Mouse (Mus musculus): Measurements from ENCODE around the gene Rasd1. TPM values are rescaled to one million over a fixed set of nuclear protein-coding genes. Genes with fewer than 3 reads are reported as not detected.

Gene Rasd1
- polyA plus RNA-seq, 1 experiment from 2014 or later = 1.3 TPM

DNA sequence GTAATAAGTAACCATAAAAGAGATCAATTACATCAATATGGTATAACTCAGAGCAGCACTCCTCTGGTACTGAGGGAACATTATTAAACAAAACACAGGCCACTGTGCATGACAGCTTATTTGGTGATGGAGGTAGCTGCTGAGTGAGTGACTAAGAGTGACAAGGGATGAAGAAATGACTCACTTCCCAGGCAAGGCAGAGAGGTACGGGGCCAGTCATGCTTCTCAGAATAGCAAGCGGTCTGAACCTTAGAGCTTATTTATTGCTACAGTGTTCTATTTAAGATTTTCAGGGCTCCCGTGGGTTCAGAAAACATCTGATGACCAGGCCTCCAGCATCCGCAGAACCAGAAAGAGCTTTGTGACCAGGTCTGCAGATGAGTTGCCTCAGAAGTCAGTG is 51.0 kb downstream of the Rasd1 start:
- ATAC-seq (ENCODE audit: low FRiP score, low TSS enrichment) = no peak

More for the DNA sequence above, 51.0 kb downstream of the Rasd1 start:
- DNase-seq (ENCODE audit: low spot score) = no peak
- no peaks in the 10 kb centered on the region for H3K4me1 ChIP-seq (replicated peaks; ENCODE audit: control insufficient read depth, insufficient read depth)
- 82% methylated on average over 4 of the region's 4 CpGs for WGBS
- no peaks in the 10 kb centered on the region for H3K9me3 ChIP-seq (ENCODE audit: control insufficient read depth, low read length)
- no peak overlapping the region for H3K4me2 ChIP-seq (replicated peaks; ENCODE audit: low read depth)
- H3K27ac ChIP-seq (replicated peaks) = no peak overlapping the region
- H3K4me3 ChIP-seq (ENCODE audit: low read depth, low read length) = no peak overlapping the region
- no peak for TF ChIP-seq EP300 (optimal IDR thresholded peaks at IDR 0.05)
- no peak for TF ChIP-seq CTCF (IDR thresholded peaks at IDR 0.05; ENCODE audit: low read depth)
- H3K27me3 ChIP-seq (ENCODE audit: control insufficient read depth, insufficient read depth, low read length) = no peaks in the 10 kb centered on the region
- no peak overlapping the region for H3K9ac ChIP-seq (ENCODE audit: low read length)
- no peaks in the 10 kb centered on the region for H3K36me3 ChIP-seq (ENCODE audit: control insufficient read depth, insufficient read depth, low read length)

Other genes starting within 250 kb of the Rasd1 start
- gene Pld6, start 177.3 kb downstream of the Rasd1 start, polyA plus RNA-seq (2015; fragmentation: Nextera tagmentation; extraction: Ambion mirVana) = 5.9 and 6.7 TPM in 2 replicates
- 16.1 and 16.9 TPM in 2 replicates for gene Flcn, start 154.9 kb downstream of the Rasd1 start, polyA plus RNA-seq (2015; fragmentation: Nextera tagmentation; extraction: Ambion mirVana)
- gene Nt5m, start 125.5 kb downstream of the Rasd1 start, polyA plus RNA-seq (2015; fragmentation: Nextera tagmentation; extraction: Ambion mirVana) = 21.9 and 23.4 TPM in 2 replicates
- gene Cops3, start 125.1 kb downstream of the Rasd1 start, polyA plus RNA-seq (2015; fragmentation: Nextera tagmentation; extraction: Ambion mirVana) = 90.8 and 92.8 TPM in 2 replicates
- gene Med9, start 16.7 kb downstream of the Rasd1 start, polyA plus RNA-seq (2015; fragmentation: Nextera tagmentation; extraction: Ambion mirVana) = 27.7 and 27.8 TPM in 2 replicates
- 8.3 and 9.0 TPM in 2 replicates for gene Pemt, start 81.5 kb upstream of the Rasd1 start, polyA plus RNA-seq (2015; fragmentation: Nextera tagmentation; extraction: Ambion mirVana)
- 10.6 and 10.7 TPM in 2 replicates for gene Rai1, start 140.1 kb upstream of the Rasd1 start, polyA plus RNA-seq (2015; fragmentation: Nextera tagmentation; extraction: Ambion mirVana)

Measured in stomach, postnatal 0 days (tissue).